Mouse (Mus musculus): Measurements from ENCODE around the gene Myh4. TPM values are rescaled to one million over a fixed set of nuclear protein-coding genes. Genes with fewer than 3 reads are reported as not detected.

Myh4 gene
- polyA plus RNA-seq (2014; fragmentation: Nextera tagmentation; extraction: Ambion mirVana) = not detected in 2 replicates

- no peak for DNase-seq (ENCODE audit: low spot score)
- no peak within 1 kb of the TSS for H3K9ac ChIP-seq
- ATAC-seq (ENCODE audit: low FRiP score) = no peak
- H3K4me2 ChIP-seq (replicated peaks) = no peak within 1 kb of the TSS
- H3K9me3 ChIP-seq (ENCODE audit: control insufficient read depth, low read length) = no peaks in the 10 kb centered on the region
- WGBS = 77% methylated on average over 5 of the region's 5 CpGs
- no peak within 1 kb of the TSS for H3K27ac ChIP-seq
- H3K27me3 ChIP-seq (ENCODE audit: control insufficient read depth, insufficient read depth, low read length) = no peaks in the 10 kb centered on the region
- no peaks in the 10 kb centered on the region for H3K4me1 ChIP-seq (replicated peaks; ENCODE audit: control insufficient read depth, insufficient read depth, low read length)
- no peaks in the 10 kb centered on the region for H3K36me3 ChIP-seq (replicated peaks; ENCODE audit: control insufficient read depth, insufficient read depth)
- H3K4me3 ChIP-seq (replicated peaks; ENCODE audit: low read length) = no peak within 1 kb of the TSS
Measured at GRCm38 (mm10) chr11:67237481-67238079, at the start of gene Myh4. Gene Myh4, plus strand, starts transcription at chr11:67238029.

GRCm38 (mm10) chr11:67190316-67190715 is 47.5 kb upstream of the Myh4 start:
- Histone ChIP-seq H3K27me3 (ENCODE audit: control insufficient read depth, insufficient read depth, low read length) (no peaks in the 10 kb centered on the region), H3K4me3 (replicated peaks; ENCODE audit: low read length) (no peak overlapping the region), H3K4me2 (replicated peaks) (no peak overlapping the region), H3K9me3 (ENCODE audit: control insufficient read depth, low read length) (no peaks in the 10 kb centered on the region), H3K27ac (no peak overlapping the region), H3K4me1 (replicated peaks; ENCODE audit: control insufficient read depth, insufficient read depth, low read length) (no peaks in the 10 kb centered on the region), H3K9ac (no peak overlapping the region), H3K36me3 (replicated peaks; ENCODE audit: control insufficient read depth, insufficient read depth) (no peaks in the 10 kb centered on the region)
- no peak for ATAC-seq (ENCODE audit: low FRiP score)
- DNase-seq (ENCODE audit: low spot score) = no peak
- WGBS = 84% methylated on average over 10 of the region's 10 CpGs

GRCm38 (mm10) chr11:67190814-67191213 is 47.0 kb upstream of the Myh4 start:
- H3K9me3 ChIP-seq (ENCODE audit: control insufficient read depth, low read length) = no peaks in the 10 kb centered on the region
- no peak overlapping the region for H3K4me3 ChIP-seq (replicated peaks; ENCODE audit: low read length)
- H3K36me3 ChIP-seq (replicated peaks; ENCODE audit: control insufficient read depth, insufficient read depth) = no peaks in the 10 kb centered on the region
- ATAC-seq (ENCODE audit: low FRiP score) (no peak), DNase-seq (ENCODE audit: low spot score) (no peak)
- H3K4me1 ChIP-seq (replicated peaks; ENCODE audit: control insufficient read depth, insufficient read depth, low read length) = no peaks in the 10 kb centered on the region
- no peak overlapping the region for H3K4me2 ChIP-seq (replicated peaks)
- H3K27me3 ChIP-seq (ENCODE audit: control insufficient read depth, insufficient read depth, low read length) = no peaks in the 10 kb centered on the region
- H3K27ac ChIP-seq = no peak overlapping the region
- no peak overlapping the region for H3K9ac ChIP-seq
- WGBS = 88% methylated on average over 2 of the region's 2 CpGs

- Histone ChIP-seq H3K9me3 (ENCODE audit: control insufficient read depth, low read length) (no peaks in the 10 kb centered on the region), H3K4me1 (replicated peaks; ENCODE audit: control insufficient read depth, insufficient read depth, low read length) (no peaks in the 10 kb centered on the region), H3K27me3 (ENCODE audit: control insufficient read depth, insufficient read depth, low read length) (no peaks in the 10 kb centered on the region), H3K4me2 (replicated peaks) (no peak overlapping the region), H3K36me3 (replicated peaks; ENCODE audit: control insufficient read depth, insufficient read depth) (no peaks in the 10 kb centered on the region), H3K4me3 (replicated peaks; ENCODE audit: low read length) (no peak overlapping the region), H3K9ac (no peak overlapping the region), H3K27ac (no peak overlapping the region)
- ATAC-seq (ENCODE audit: low FRiP score) = no peak
- no peak for DNase-seq (ENCODE audit: low spot score)
- WGBS = 93% methylated on average over 14 of the region's 14 CpGs
Measured at GRCm38 (mm10) chr11:67191496-67191895, 46.3 kb upstream of the Myh4 start.

- WGBS = 52% methylated on average over 1 of the region's 1 CpGs
Measured at GRCm38 (mm10) chr11:67199321-67199720, 38.5 kb upstream of the Myh4 start.

GRCm38 (mm10) chr11:67199752-67200151 is 38.1 kb upstream of the Myh4 start, which contains the start of gene Myh1:
Gene Myh1, plus strand, starts transcription at chr11:67200052.
- no peaks in the 10 kb centered on the region for H3K36me3 ChIP-seq (replicated peaks; ENCODE audit: control insufficient read depth, insufficient read depth)
- H3K27me3 ChIP-seq (ENCODE audit: control insufficient read depth, insufficient read depth, low read length) = no peaks in the 10 kb centered on the region
- no peak for ATAC-seq (ENCODE audit: low FRiP score)
- H3K4me3 ChIP-seq (replicated peaks; ENCODE audit: low read length) = no peak within 1 kb of the TSS
- 79% methylated on average over 4 of the region's 4 CpGs for WGBS
- H3K4me1 ChIP-seq (replicated peaks; ENCODE audit: control insufficient read depth, insufficient read depth, low read length) = no peaks in the 10 kb centered on the region
- no peak within 1 kb of the TSS for H3K27ac ChIP-seq
- no peak for DNase-seq (ENCODE audit: low spot score)
- no peaks in the 10 kb centered on the region for H3K9me3 ChIP-seq (ENCODE audit: control insufficient read depth, low read length)
- H3K9ac ChIP-seq = no peak within 1 kb of the TSS
- H3K4me2 ChIP-seq (replicated peaks) = no peak within 1 kb of the TSS

More at GRCm38 (mm10) chr11:67199321-67199720, 38.5 kb upstream of the Myh4 start:
- H3K27me3 ChIP-seq (ENCODE audit: control insufficient read depth, insufficient read depth, low read length) = no peaks in the 10 kb centered on the region
- no peak overlapping the region for H3K4me2 ChIP-seq (replicated peaks)
- no peak overlapping the region for H3K4me3 ChIP-seq (replicated peaks; ENCODE audit: low read length)
- no peak overlapping the region for H3K9ac ChIP-seq
- no peak overlapping the region for H3K27ac ChIP-seq
- no peaks in the 10 kb centered on the region for H3K36me3 ChIP-seq (replicated peaks; ENCODE audit: control insufficient read depth, insufficient read depth)
- no peak for ATAC-seq (ENCODE audit: low FRiP score)
- no peaks in the 10 kb centered on the region for H3K9me3 ChIP-seq (ENCODE audit: control insufficient read depth, low read length)
- H3K4me1 ChIP-seq (replicated peaks; ENCODE audit: control insufficient read depth, insufficient read depth, low read length) = no peaks in the 10 kb centered on the region
- no peak for DNase-seq (ENCODE audit: low spot score)

- H3K4me3 ChIP-seq (replicated peaks; ENCODE audit: low read length) = no peak overlapping the region
- H3K9ac ChIP-seq = no peak overlapping the region
- H3K27me3 ChIP-seq (ENCODE audit: control insufficient read depth, insufficient read depth, low read length) = no peaks in the 10 kb centered on the region
- no peak for ATAC-seq (ENCODE audit: low FRiP score)
- no peak overlapping the region for H3K27ac ChIP-seq
- H3K4me2 ChIP-seq (replicated peaks) = no peak overlapping the region
- H3K4me1 ChIP-seq (replicated peaks; ENCODE audit: control insufficient read depth, insufficient read depth, low read length) = no peaks in the 10 kb centered on the region
- WGBS = 81% methylated on average over 3 of the region's 3 CpGs
- DNase-seq (ENCODE audit: low spot score) = no peak
- no peaks in the 10 kb centered on the region for H3K36me3 ChIP-seq (replicated peaks; ENCODE audit: control insufficient read depth, insufficient read depth)
- H3K9me3 ChIP-seq (ENCODE audit: control insufficient read depth, low read length) = no peaks in the 10 kb centered on the region
Measured at GRCm38 (mm10) chr11:67204766-67205165, 33.1 kb upstream of the Myh4 start.

GRCm38 (mm10) chr11:67221803-67222202 is 16.0 kb upstream of the Myh4 start:
- 96% methylated on average over 8 of the region's 8 CpGs for WGBS
- DNase-seq (ENCODE audit: low spot score) (no peak), ATAC-seq (ENCODE audit: low FRiP score) (no peak)
- Histone ChIP-seq H3K4me2 (replicated peaks) (no peak overlapping the region), H3K9me3 (ENCODE audit: control insufficient read depth, low read length) (no peaks in the 10 kb centered on the region), H3K27me3 (ENCODE audit: control insufficient read depth, insufficient read depth, low read length) (no peaks in the 10 kb centered on the region), H3K27ac (no peak overlapping the region), H3K4me1 (replicated peaks; ENCODE audit: control insufficient read depth, insufficient read depth, low read length) (no peaks in the 10 kb centered on the region), H3K4me3 (replicated peaks; ENCODE audit: low read length) (no peak overlapping the region), H3K36me3 (replicated peaks; ENCODE audit: control insufficient read depth, insufficient read depth) (no peaks in the 10 kb centered on the region), H3K9ac (no peak overlapping the region)

GRCm38 (mm10) chr11:67224466-67224865 is 13.4 kb upstream of the Myh4 start:
- no peak for ATAC-seq (ENCODE audit: low FRiP score)

GRCm38 (mm10) chr11:67228731-67229130 is 9.1 kb upstream of the Myh4 start:
- H3K9me3 ChIP-seq (ENCODE audit: control insufficient read depth, low read length) = no peaks in the 10 kb centered on the region
- 86% methylated on average over 3 of the region's 3 CpGs for WGBS
- H3K9ac ChIP-seq = no peak overlapping the region
- H3K36me3 ChIP-seq (replicated peaks; ENCODE audit: control insufficient read depth, insufficient read depth) = no peaks in the 10 kb centered on the region
- ATAC-seq (ENCODE audit: low FRiP score) = no peak
- no peaks in the 10 kb centered on the region for H3K27me3 ChIP-seq (ENCODE audit: control insufficient read depth, insufficient read depth, low read length)
- H3K4me1 ChIP-seq (replicated peaks; ENCODE audit: control insufficient read depth, insufficient read depth, low read length) = no peaks in the 10 kb centered on the region
- H3K4me2 ChIP-seq (replicated peaks) = no peak overlapping the region
- H3K4me3 ChIP-seq (replicated peaks; ENCODE audit: low read length) = no peak overlapping the region
- no peak overlapping the region for H3K27ac ChIP-seq
- no peak for DNase-seq (ENCODE audit: low spot score)

More at GRCm38 (mm10) chr11:67224466-67224865, 13.4 kb upstream of the Myh4 start:
- no peak for DNase-seq (ENCODE audit: low spot score)
- Histone ChIP-seq H3K9me3 (ENCODE audit: control insufficient read depth, low read length) (no peaks in the 10 kb centered on the region), H3K27ac (no peak overlapping the region), H3K4me3 (replicated peaks; ENCODE audit: low read length) (no peak overlapping the region), H3K4me2 (replicated peaks) (no peak overlapping the region), H3K9ac (no peak overlapping the region), H3K27me3 (ENCODE audit: control insufficient read depth, insufficient read depth, low read length) (no peaks in the 10 kb centered on the region), H3K4me1 (replicated peaks; ENCODE audit: control insufficient read depth, insufficient read depth, low read length) (no peaks in the 10 kb centered on the region), H3K36me3 (replicated peaks; ENCODE audit: control insufficient read depth, insufficient read depth) (no peaks in the 10 kb centered on the region)
- WGBS = 90% methylated on average over 3 of the region's 3 CpGs
